Mouse (Mus musculus) splenic B cell, adult 2 months (primary cell): ENCODE data around the gene Slc7a8.

Experiments
- DNase-seq: peaks from one replicate; pipeline ENCODE4 v3.0.0-alpha.2; 2011; ENCODE audit warnings: low read depth, low spot score
- H3K27me3 ChIP-seq: 2 replicates; pipeline ENCODE4 v1.6.1; 2012; ENCODE audit warnings: mild to moderate bottlenecking, low read length, moderate library complexity, mixed read lengths; ENCODE audit not compliant: control insufficient read depth, poor library complexity, insufficient read depth, severe bottlenecking
- H3K36me3 ChIP-seq: 2 replicates; pipeline ENCODE4 v1.6.1; 2012; ENCODE audit warnings: mild to moderate bottlenecking, low read length, moderate library complexity, mixed read lengths; ENCODE audit not compliant: control insufficient read depth, poor library complexity, insufficient read depth, severe bottlenecking

Gene Slc7a8

GRCm38 (mm10) chr14:54781610-54782365 is at the start of gene Slc7a8:
TSS of gene Slc7a8 (minus strand) at chr14:54781946.
- no peaks in the 10 kb centered on the region for H3K27me3 ChIP-seq
- H3K36me3 ChIP-seq, result no peaks in the 10 kb centered on the region
- DNase-seq, result peak; percentile 46

DNA sequence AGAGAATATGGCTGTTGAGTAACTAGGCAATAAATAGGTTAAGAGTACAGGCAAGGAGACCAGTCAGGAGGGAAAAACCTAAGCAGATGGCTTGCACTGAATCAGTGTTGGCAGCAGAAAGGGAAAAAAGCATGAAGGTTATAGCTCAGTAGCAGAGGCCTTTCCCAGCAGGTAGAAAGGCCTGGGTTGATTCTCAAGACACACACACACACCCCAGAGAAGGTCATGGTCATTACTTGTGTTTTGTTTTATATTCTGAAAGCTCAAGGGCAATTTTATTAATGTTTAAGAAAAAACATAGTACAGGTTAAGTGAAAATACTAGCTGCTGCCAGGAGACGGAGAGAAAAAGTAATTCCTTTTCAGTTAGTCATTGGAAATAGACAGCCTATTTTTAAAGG is 42.0 kb upstream of the Slc7a8 start:
- no peak for DNase-seq
- Histone ChIP-seq H3K36me3 (no peaks in the 10 kb centered on the region), H3K27me3 (no peaks in the 10 kb centered on the region)

- Histone ChIP-seq H3K36me3 (no peaks in the 10 kb centered on the region), H3K27me3 (no peaks in the 10 kb centered on the region)
- no peak for DNase-seq
Observed at GRCm38 (mm10) chr14:54822301-54822700, 40.6 kb upstream of the Slc7a8 start.

DNA sequence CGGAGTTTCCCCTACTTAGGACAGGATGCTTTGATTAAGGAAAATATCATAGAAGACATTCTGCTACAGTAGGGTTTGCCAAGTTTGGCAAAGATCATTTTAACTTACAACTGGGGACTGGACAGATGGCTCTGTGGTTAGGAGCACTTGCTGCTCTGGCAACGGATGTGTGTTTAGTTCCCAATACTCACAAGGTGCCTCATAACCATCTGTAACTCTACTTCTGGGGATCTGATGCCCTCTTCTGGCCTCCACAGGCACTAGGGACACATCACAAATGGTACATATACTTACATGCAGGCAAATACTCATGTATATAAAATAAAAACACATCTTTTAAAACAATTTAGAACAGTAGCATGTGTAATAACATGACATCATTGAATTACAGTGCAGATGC is 36.0 kb upstream of the Slc7a8 start:
- H3K36me3 ChIP-seq, result no peaks in the 10 kb centered on the region
- no peaks in the 10 kb centered on the region for H3K27me3 ChIP-seq
- peak; percentile 2 for DNase-seq

DNA sequence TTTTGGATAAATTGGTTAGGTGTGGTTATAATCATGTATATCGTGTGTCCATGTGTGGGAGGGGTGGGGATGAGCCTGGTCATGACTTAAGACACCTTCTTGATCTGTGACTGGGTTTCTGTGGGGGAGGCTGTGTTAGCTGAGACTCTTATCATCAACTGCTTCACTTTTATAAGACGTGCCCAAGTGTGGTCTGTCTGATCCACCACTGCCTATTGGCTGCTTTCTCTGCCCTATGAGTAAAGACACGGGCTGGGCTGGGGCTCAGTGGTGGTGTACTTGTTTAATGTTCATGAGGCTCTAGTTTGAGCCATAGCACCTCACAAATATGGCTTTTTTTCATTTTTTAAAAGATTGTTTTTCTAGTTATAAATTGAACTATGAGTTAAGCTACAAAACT is 34.0 kb upstream of the Slc7a8 start:
- H3K36me3 ChIP-seq, result no peaks in the 10 kb centered on the region
- no peak for DNase-seq
- H3K27me3 ChIP-seq, result no peaks in the 10 kb centered on the region

DNA sequence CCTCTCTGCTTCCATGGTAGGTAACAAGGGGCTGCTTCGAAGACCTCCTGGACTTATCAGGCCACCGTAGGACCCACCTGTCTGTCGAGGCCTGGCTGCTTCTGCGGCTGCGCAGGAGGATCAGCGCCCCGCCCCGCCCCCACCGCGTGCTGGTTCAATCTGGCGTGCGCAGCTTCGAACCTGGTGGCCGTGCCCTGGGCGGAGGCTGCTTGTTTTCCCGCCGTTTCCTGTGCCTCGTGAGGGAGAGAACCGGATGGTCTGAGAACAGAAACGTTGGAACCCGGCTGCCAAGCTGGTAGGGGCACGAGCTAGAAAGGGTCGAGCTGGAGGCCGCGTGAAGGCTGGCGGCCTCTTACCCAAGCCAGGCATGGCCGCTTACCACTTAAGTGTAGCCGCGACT is 32.2 kb upstream of the Slc7a8 start, which contains the start of gene Rnf212b:
Gene Rnf212b, plus strand, starts transcription at position 151 of the 400 bp plus-strand sequence.
- Histone ChIP-seq H3K36me3 (no peaks in the 10 kb centered on the region), H3K27me3 (no peaks in the 10 kb centered on the region)
- no peak for DNase-seq

DNA sequence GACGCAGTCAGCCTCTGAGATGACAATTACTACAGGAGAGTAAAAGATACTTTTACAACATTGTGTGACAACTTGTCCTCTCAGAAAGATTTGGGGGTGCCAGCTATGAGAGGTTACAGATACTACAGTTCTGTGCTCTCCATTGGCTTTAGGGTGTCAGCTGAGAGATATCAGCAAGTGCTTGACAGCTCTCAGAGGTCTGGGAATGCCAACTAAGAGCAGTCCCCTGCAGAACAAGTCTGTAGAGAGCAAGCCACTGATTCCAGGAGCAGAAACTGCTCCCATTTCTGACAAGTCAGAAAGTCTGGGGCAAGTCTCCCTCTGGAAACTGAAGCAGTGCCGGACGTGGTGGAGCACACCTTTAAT is 27.9 kb upstream of the Slc7a8 start:
- Histone ChIP-seq H3K36me3 (no peaks in the 10 kb centered on the region), H3K27me3 (no peaks in the 10 kb centered on the region)
- DNase-seq, result no peak

DNA sequence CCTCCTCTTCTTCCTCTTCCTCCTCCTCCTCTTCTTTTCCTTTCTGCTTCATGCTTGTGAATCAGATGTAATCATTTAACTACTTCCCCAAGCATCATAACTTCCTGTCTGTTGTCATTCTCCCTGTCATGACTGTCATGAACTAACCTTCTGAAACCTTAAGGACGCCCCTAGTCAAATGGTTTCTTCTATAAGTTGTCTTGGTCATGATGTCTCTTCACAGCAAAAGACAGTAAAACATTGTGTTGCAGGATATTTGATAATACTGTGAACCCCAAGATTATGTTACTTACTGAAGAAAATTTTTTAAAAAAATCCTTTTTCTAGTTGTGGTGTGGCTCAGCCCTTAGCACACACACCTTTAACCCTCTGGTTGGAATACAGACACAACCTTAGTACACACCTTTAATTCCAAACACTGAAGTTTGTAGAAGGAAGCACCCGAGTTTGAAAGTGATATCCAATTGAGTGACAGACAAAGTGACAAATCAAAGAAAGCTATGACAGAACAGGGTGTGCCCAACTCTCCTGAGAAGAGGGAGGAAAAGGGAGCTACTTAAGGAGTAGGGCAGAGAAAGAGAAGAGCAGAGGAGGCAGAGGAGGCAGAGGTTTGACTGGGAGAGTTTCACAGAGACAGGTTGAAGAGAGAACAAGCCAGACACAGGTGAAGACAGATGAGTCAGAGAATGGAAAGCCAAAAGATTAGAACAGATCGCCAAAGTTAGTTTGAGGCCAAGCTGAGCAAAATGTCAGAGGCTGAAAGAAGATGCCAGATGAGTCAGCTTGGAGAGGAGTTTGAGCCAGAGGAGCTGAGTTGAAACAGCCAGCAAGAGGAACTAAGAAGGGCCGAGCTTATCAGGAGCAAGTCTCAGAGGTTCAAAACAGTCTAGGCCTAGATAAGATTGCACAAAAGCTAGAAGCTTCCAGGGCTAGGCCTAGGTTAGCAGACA is 27.2 kb upstream of the Slc7a8 start:
- no peaks in the 10 kb centered on the region; the same call in 1 of the 2 replicates for H3K27me3 ChIP-seq
- DNase-seq, result no peak
- H3K36me3 ChIP-seq, result no peaks in the 10 kb centered on the region

DNA sequence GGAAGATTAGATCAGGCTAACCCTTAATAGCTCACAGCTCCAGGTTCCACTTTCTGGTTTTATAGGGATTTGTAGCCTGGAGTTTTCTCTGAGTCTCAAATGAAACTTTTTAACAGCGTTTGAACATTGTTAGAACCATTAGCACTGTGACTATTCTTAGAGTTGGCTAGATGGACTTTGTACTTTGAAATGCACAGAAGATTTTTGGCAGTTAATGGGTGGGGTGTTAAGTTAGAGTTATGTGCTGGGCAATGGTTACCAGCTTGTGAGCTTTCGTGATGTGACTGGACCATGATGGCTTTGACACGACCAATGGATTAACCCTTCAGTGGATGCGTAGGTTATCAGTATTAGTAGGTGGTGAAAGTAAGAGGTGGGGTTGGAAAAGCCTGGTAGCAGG is 24.4 kb upstream of the Slc7a8 start:
- no peak for DNase-seq
- Histone ChIP-seq H3K27me3 (no peaks in the 10 kb centered on the region; the same call in 1 of the 2 replicates), H3K36me3 (no peaks in the 10 kb centered on the region)

- DNase-seq, result no peak
- Histone ChIP-seq H3K36me3 (no peaks in the 10 kb centered on the region), H3K27me3 (no peaks in the 10 kb centered on the region; the same call in 1 of the 2 replicates)
Observed at GRCm38 (mm10) chr14:54802428-54802827, 20.7 kb upstream of the Slc7a8 start.

GRCm38 (mm10) chr14:54799686-54800085 is 17.9 kb upstream of the Slc7a8 start:
- no peaks in the 10 kb centered on the region; the same call in 1 of the 2 replicates for H3K27me3 ChIP-seq
- H3K36me3 ChIP-seq, result no peaks in the 10 kb centered on the region
- no peak for DNase-seq

GRCm38 (mm10) chr14:54796760-54797159 is 15.0 kb upstream of the Slc7a8 start:
- DNase-seq, result no peak
- Histone ChIP-seq H3K36me3 (no peaks in the 10 kb centered on the region), H3K27me3 (no peaks in the 10 kb centered on the region)

DNA sequence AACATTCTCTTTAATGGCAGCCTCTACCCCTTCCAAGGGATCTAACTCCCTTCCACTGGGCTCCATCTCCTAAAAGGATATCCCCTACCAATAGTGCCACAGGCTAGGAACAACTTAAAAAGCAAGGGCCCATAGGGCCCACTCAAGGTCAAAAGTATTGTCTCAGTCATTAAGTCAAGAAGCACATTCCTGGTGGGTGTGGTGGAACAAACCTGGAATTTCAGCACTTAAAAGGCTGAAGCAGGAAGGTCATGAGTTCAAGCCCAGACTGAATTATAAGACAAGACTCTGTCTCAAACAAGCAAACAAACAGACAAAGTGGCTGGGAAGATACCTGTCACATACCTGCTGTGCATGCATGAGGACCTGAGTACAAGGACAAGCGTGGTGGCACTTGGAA is 14.2 kb upstream of the Slc7a8 start:
- DNase-seq, result no peak
- H3K27me3 ChIP-seq, result no peaks in the 10 kb centered on the region
- H3K36me3 ChIP-seq, result no peaks in the 10 kb centered on the region

DNA sequence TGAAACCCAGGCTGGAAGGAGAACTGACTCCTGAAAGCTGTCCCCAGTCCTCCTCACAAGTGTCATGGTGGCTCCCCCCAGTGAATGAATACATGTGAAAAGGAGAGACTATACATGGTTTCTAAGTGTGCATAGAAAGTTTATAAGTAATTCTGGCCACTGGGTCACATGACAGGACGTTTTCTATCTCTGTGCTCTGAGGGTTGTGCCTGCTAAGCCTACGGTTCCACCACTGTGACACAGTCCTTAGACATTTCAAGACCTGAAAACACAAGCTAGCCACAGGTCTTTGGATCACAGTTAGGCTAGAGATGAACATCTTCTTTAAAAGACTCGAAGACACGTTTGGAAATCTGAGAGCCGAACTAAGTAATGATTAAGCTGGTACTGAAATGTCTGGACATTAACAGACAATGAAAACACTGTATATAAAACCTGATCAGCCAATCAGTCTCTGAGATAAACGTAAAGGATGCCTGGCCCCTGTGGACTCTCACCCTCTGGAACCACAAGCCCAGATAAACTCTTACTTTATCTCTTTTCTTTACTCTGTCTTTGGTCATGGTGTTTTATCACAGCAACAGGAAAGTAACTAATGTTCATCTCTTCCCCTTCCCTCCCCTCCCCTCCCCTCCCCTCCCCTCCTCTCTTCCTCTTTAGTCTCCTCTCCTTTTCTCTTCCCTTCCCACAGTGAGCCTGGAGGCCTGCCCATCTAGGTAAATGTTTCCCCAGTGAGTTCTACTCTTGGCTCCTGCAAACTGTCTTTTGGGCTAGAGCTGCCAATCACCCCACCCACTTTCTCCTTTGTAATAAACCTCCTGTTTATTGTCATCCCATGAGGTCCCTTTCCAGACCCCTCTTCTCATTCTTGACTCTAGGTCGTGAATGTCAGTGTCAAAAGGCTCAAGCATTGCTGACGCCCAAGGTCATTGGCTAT is 12.4 kb upstream of the Slc7a8 start:
- no peaks in the 10 kb centered on the region for H3K36me3 ChIP-seq
- no peak for DNase-seq
- H3K27me3 ChIP-seq, result no peaks in the 10 kb centered on the region
